Mouse (Mus musculus) hematopoietic stem cell, adult 5-6 weeks (primary cell): Measurements from ENCODE around the gene Dpp6. TPM values are rescaled to one million over a fixed set of nuclear protein-coding genes. Genes with fewer than 3 reads are reported as not detected.

Source experiments
- ATAC-seq, 2 experiments: fragments of 125-278 bp in 1 of 2; replicated peaks in 1 of 2; 2 replicates each; pipeline ENCODE4 v1.8.0; 2016 to 2017; ENCODE audit warnings: inconsistent platforms in 2 of 2, mild to moderate bottlenecking in 2 of 2, moderate number of reproducible peaks in 2 of 2, low read depth in 1 of 2, moderate TSS enrichment in 1 of 2; ENCODE audit not compliant: low FRiP score in 2 of 2, poor library complexity in 2 of 2, severe bottlenecking in 2 of 2, insufficient read depth in 1 of 2, low TSS enrichment in 1 of 2
- total RNA-seq: library from RNA; stranded (forward); fragments of 172-1452, 232-1000 nt; gene quantifications from 2 replicates; pipeline ENCODE4 v1.2.3, GENCODE M21; 2017

The Dpp6 gene
- total RNA-seq, 1 experiment from 2014 or later: 0.20 TPM

DNA sequence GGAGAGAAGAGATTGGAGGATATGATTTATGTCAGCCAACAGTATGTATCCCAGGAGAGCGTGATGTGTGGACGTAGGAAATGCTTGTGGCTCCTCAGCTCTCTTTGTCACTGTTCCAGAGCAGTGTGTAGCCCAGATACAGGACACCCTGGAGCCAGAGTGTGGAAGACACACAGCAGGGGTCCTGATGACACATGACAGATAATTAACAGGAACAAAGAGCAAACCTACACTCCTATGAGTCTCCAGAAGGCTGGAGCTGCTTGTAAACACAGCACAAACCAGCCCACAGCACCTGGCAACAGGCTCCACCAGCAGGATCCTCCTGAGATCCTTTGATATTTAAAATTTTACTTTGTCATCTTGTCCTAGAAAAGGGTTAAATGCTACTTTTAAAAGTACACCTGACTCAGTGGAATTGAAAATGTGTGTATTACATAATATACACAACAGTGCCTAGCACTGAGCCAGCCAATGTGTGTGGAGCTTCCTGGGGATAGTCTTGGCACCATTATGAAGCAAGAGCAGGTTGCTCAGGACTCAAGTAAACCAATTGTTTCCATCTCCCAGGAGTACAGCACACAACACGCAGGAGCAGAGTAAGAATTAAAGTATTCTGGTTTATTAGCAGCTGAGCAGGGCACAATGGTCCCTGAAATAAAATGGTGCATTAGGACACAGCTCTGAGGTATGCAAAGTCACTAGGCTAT, 115.6 kb downstream of the Dpp6 start:
- ATAC-seq: no peak

DNA sequence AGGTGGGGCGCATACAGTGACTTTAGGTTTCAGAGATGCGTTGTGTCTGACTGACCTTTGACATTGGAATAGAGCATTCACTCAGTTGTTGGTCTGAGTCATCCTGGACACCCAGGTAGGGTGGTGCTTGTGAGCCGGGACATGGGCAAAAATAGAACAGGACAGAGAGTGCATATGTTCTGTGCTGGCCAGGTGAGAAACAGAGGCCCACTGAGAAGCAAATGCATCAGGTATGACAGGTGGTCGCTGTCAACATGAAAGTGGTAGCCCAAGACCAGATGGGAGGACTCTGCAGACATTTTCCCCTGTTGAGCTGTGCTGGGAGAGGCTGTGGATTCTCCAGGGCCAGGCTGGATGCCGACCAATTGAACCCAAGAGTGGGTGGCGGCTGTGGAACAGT, 117.9 kb downstream of the Dpp6 start:
- no peak; a peak in 1 of 4 replicates for ATAC-seq

DNA sequence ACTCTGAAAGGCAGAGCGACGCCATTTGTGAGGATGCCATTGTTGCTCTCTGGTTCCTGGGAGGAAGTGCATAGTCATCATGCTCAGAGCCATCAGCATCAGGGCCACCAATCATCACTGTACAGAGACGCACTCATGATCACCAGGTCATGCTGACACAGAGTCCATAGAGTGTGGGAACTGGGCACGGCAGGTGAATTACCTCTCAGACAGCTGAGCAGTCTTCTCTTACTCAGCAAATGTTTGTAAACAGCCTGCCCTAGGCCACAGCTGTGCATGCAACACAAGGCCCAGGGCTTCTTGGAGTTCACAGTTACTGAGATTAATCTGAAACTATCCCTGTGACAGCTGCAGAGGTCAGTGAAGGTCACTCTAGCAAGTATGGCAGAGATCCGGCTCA, 124.5 kb downstream of the Dpp6 start:
- ATAC-seq: no peak

- no peak for ATAC-seq
Measured at GRCm38 (mm10) chr5:26945169-26945920, 128.3 kb downstream of the Dpp6 start.

DNA sequence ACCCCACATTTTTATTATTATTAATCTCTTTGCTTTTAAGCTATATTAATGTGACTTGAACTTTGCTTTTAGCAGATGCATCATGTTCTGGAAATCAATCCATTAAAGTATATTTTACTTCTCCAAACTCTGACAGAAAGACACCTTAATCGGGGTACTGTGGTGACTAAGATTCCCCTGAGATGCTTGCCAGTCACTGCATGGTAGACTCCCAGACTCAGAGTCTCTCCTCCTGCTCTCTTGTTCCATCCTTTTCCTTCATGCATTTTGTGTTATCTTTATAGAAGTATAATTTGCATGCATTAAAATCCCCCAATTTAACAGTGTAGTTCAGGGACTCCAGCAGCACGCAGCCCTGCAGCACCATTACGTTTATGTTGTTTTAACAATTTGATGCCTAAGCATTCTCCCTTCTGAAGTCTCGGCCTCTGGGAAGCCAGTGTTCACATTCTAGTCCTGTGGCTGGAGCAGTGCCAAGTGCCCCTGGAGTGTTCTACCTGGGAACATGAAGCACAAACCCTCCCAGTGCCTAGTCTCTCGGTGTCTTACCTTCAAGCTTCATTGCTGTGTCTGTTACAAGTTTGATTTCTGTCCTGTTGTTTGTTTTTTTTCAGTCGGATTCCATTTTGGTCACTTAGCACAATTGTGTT, 153.1 kb downstream of the Dpp6 start:
- ATAC-seq: no peak

GRCm38 (mm10) chr5:26973166-26973565, 156.2 kb downstream of the Dpp6 start:
- no peak for ATAC-seq

DNA sequence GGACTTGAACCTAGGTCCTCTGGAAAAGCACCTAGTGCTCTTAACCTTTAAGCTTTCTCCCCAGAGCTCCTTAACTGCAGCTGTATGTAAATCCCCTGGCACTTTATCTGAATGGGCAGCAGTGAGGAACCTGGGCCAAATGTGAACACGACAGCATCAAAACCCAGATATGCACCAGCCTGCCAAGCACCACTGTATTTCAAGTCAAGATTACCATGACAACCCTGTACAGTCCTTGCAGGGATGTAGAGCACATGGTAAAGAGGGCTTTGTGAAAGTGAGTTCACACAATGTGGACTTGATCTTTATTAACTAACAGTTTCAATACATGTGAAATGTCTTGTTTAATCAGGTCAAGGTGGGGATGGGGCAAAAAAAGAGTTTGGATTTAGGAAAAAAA, 162.3 kb downstream of the Dpp6 start:
- ATAC-seq: no peak

GRCm38 (mm10) chr5:26979755-26980154, 162.8 kb downstream of the Dpp6 start:
- no peak for ATAC-seq

DNA sequence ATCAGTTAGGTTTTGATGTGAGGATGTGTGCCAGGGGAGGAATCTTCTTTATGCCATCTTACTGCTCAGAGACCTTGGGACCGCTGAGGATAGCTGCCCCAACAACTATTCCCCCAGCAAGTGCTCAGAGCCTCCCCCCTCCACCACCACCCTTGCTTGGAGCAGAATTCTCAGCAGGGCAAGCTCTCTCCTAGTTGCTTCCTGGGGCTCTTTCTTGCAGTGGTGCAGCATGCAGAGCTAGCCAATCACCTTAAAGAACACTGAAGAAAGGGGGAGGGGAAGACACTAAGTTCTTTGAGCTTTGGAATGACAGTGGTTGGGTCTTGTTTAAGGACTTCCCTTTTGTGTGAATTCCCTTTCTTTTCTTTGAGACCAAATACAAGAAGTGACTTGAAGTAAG, 168.1 kb downstream of the Dpp6 start:
- ATAC-seq: no peak

DNA sequence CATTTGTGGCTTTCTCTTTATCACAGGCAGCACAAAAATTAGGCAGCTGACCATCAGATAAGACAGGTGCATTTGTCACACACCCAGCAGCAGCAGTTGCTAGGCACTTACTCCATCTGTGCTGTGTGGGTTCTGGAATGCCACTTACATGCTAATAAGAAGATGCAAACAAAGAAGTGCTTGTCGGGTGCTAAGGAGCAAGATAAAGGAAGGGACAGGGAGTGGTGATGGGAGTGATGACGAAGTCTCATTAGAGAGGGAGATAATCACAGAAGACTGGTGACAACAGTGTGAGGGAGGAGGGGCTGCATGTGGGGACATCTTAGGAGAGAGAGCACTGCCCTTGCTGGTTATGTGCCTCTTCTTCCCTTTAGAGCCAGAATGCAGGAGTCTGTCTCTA, 174.6 kb downstream of the Dpp6 start:
- no peak for ATAC-seq

DNA sequence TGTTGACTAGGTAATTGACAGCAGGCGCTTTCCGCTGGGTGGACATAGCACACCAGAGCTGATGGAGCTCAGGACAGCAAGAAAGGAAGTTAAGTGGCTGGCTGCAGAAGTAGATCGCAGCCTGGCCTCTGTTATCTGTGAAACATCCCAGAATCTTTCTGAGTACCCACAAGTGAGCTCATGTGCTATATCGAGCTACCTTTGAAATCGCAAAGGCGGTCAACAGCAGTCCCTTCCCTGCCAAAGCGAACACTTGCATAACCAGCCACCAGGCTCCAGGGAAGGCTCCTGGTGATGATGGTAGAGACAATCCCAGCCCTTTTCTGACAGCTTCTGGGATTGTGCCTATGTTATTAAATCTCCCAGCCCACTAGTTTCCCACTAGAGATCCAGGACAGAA, 186.5 kb downstream of the Dpp6 start:
- ATAC-seq: no peak

GRCm38 (mm10) chr5:27009157-27009556, 192.2 kb downstream of the Dpp6 start:
- ATAC-seq: no peak

DNA sequence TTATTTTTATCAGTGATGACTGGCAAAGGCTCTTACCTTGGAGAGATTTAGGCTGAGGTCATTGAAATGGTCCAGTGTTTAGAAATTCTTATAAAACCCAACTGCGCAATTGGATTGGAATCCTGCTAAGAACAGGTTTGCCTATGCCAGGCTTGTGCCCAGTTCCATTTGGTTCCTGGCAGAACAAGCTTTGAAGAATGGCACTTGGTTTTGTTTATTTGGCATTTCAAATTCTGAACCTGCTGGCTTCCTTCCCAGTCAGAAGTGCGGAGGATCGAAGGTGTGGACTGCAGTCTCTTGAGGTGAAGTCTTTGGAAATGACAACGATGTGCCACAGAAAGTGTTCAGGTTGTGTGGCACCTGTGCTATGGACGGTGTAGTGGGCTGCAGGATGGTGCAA, 193.6 kb downstream of the Dpp6 start:
- no peak for ATAC-seq

DNA sequence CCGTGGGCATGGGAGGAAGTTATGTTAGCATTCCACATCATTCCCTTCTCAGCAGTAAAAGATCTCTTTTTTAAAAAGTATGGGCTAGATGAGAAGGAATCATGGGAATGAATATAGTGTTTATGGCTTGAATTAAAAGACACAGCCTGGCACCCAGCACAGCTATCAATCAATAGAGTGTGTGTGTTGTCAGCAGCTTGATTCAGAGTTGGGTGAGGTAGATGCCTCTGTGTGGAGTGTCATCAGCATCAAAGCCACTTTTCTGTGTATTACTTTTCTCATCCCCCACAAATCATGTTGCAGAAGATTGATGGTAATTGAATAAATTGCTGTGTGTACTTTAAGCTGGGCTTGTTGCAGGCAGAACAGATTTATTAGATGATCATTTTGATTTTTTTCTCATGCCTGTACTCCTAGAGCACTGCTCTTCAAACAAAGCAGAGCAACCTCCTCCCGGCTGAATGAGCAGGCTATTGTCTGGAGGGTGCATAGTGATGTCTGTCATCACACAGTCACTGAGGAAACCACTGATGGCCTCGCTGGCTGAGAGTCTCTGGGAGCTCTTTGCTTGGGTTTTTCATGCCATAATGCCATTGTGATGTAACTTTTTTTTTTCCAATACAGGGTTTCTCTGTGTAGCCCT, 201.4 kb downstream of the Dpp6 start:
- no peak for ATAC-seq

DNA sequence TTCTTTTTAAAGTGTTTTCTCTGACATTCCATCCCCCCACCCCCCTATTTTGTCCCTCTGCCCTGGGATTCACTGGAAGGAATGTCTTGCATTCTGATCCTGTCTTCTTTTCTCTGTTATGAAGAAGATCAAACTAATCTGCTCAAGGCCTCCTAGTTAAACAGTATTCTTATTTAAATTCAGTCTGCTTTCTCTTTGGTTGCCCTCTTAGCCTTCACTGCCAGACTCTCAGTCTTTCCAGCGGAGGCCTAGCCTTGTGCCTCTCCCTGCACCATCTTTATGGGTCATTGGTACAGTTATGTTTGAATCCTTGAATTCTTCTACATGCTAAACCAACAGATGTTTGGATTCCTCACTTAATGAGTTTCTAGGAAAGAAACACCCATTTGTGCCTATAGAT, 211.6 kb downstream of the Dpp6 start:
- ATAC-seq: no peak

- no peak for ATAC-seq
Measured at GRCm38 (mm10) chr5:27029784-27030183, 212.8 kb downstream of the Dpp6 start.

DNA sequence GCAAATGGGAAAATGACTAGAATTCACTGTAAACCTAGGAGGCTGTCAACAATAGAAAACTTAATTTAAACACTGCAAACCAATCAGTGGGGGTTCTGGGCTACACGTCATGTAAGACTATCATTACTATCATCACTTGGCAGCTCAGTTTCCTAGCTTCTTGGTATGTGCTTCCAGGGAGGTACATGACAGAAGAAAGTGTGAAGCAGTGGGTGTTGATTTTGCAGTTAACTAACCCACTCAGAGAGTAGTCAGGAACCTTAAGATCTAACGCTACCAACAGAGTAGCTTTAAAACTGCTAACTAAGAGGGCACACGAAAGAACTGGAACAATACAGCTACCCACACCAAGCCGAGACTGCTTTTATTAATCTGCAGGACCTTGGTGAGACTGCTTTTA, 217.9 kb downstream of the Dpp6 start:
- ATAC-seq: no peak

- ATAC-seq: no peak
Measured at GRCm38 (mm10) chr5:27035291-27035690, 218.3 kb downstream of the Dpp6 start.
